ENCODE assay signal across 19 mouse cellular contexts in the genomic region with DNA sequence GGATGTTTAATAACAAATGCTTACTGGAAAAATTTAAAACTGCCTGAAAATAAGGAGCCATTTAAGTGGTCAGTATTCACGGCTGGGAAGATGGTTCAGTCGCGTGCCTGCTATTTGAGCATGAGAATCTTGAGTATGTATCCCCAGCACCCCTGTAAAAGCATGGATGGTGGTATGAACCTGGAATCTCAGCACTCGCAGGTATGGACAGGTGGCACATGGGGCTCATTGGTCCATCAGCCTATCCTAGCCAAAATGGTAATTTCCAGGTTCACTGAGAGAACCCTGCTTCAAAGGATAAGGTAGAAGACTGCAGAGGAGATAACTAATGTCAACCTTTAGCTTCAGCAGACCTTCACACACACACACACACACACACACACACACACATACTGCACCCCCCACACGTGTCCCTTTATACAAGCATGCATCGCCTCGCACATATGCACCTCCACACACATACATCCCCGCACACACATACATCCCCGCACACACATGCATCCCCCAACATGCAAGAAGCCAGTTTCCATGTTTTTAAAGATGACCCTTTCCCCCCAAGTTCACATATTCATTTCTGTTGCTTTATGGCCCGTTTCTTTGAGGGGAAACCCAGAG. TPM values are rescaled to one million over a fixed set of nuclear protein-coding genes. Genes with fewer than 3 reads are reported as not detected.
DNase-seq lines count a peak whose midpoint lies in the region; ATAC-seq and TF ChIP-seq lines count a peak whose summit lies in the region.
"Had no signal": no experiment of that assay in that cellular context is flagged by ENCODE, and none has a peak within 500 bp of the region (broad histone marks: within the 10 kb centered on the region; RNA-seq: fewer than 3 reads in every experiment).

No protein-coding gene starts in this region.

- TF ChIP-seq CTCF in liver, postnatal 0 days (IDR thresholded peaks at IDR 0.05; ENCODE audit: low read depth), result no peak
- TF ChIP-seq CTCF in midbrain, postnatal 0 days (IDR thresholded peaks at IDR 0.05), result no peak

- peaks cover 8% of the 10 kb centered on the region; the same call in 1 of the 2 replicates for H3K4me1 ChIP-seq in forebrain, embryonic 13.5 days
- peaks cover 22% of the 10 kb centered on the region for H3K4me1 ChIP-seq in forebrain, embryonic 10.5 days
- 0 out of 2 replicates have a peak, but pooled peaks cover 3% of the 10 kb centered on the region for H3K4me1 ChIP-seq in liver, postnatal 0 days (ENCODE audit: insufficient read depth)
- H3K4me1 ChIP-seq in liver, embryonic 12.5 days, result no peaks in the 10 kb centered on the region
- H3K4me1 ChIP-seq in midbrain, postnatal 0 days (ENCODE audit: insufficient read depth, low read length), result no peaks in the 10 kb centered on the region
- peaks cover 12% of the 10 kb centered on the region; the same call in 1 of the 2 replicates for H3K4me1 ChIP-seq in midbrain, embryonic 10.5 days
- H3K4me1 ChIP-seq in neural tube, embryonic 13.5 days (replicated peaks), result no peaks in the 10 kb centered on the region
- H3K4me1 ChIP-seq: neural tube, embryonic 12.5 days had no signal

- no peak overlapping the region for H3K27ac ChIP-seq in forebrain, embryonic 13.5 days
- H3K27ac ChIP-seq in forebrain, embryonic 10.5 days, result no peak overlapping the region
- H3K27ac ChIP-seq in liver, postnatal 0 days (ENCODE audit: low read depth), result no peak overlapping the region
- H3K27ac ChIP-seq in liver, embryonic 12.5 days, result no peak overlapping the region
- no peak overlapping the region for H3K27ac ChIP-seq in midbrain, postnatal 0 days (ENCODE audit: low read depth, low read length)
- no peak overlapping the region for H3K27ac ChIP-seq in midbrain, embryonic 10.5 days (replicated peaks)
- no peak overlapping the region for H3K27ac ChIP-seq in neural tube, embryonic 13.5 days (replicated peaks)
- H3K27ac ChIP-seq: heart, adult 2 months; heart, embryonic 15.5 days; neural tube, embryonic 12.5 days had no signal

- H3K9me3 ChIP-seq in forebrain, embryonic 13.5 days (replicated peaks), result no peaks in the 10 kb centered on the region
- no peaks in the 10 kb centered on the region for H3K9me3 ChIP-seq in forebrain, embryonic 10.5 days
- no peaks in the 10 kb centered on the region for H3K9me3 ChIP-seq in liver, postnatal 0 days (ENCODE audit: low read length)
- H3K9me3 ChIP-seq in liver, embryonic 12.5 days (replicated peaks), result no peaks in the 10 kb centered on the region
- H3K9me3 ChIP-seq in midbrain, postnatal 0 days (ENCODE audit: low read length), result no peaks in the 10 kb centered on the region
- H3K9me3 ChIP-seq in midbrain, embryonic 10.5 days (replicated peaks), result no peaks in the 10 kb centered on the region
- no peaks in the 10 kb centered on the region for H3K9me3 ChIP-seq in neural tube, embryonic 13.5 days
- H3K9me3 ChIP-seq: heart, embryonic 15.5 days; neural tube, embryonic 12.5 days had no signal

- WGBS in forebrain, embryonic 13.5 days, result 93% methylated on average over 10 of the region's 10 CpGs
- 95% methylated on average over 10 of the region's 10 CpGs for WGBS in forebrain, embryonic 10.5 days
- 81% methylated on average over 10 of the region's 10 CpGs for WGBS in liver, postnatal 0 days (ENCODE audit: insufficient replicate concordance)
- WGBS in liver, embryonic 12.5 days (ENCODE audit: insufficient replicate concordance), result 81% methylated on average over 10 of the region's 10 CpGs
- 92% methylated on average over 10 of the region's 10 CpGs for WGBS in midbrain, postnatal 0 days
- WGBS in midbrain, embryonic 10.5 days, result 91% methylated on average over 10 of the region's 10 CpGs
- WGBS in neural tube, embryonic 13.5 days, result 94% methylated on average over 10 of the region's 10 CpGs

- DNase-seq in forebrain, embryonic 10.5 days (ENCODE audit: extremely low spot score, low spot score), result no peak
- no peak for DNase-seq in liver, postnatal 0 days
- DNase-seq in midbrain, postnatal 0 days (ENCODE audit: low spot score), result no peak
- DNase-seq in midbrain, embryonic 10.5 days (ENCODE audit: low spot score), result no peak
- no peak for DNase-seq in cerebellum, adult 8-10 months

- no peak overlapping the region for H3K4me2 ChIP-seq in forebrain, embryonic 13.5 days
- H3K4me2 ChIP-seq in liver, postnatal 0 days (ENCODE audit: low read depth, low read length), result 0 out of 2 replicates have a peak overlapping the region, but pooled peaks have one; percentile 23
- H3K4me2 ChIP-seq in liver, embryonic 12.5 days, result no peak overlapping the region
- H3K4me2 ChIP-seq in midbrain, postnatal 0 days (ENCODE audit: low read depth, low read length, poor library complexity, severe bottlenecking), result no peak overlapping the region
- no peak overlapping the region for H3K4me2 ChIP-seq in neural tube, embryonic 13.5 days
- H3K4me2 ChIP-seq: heart, embryonic 15.5 days; neural tube, embryonic 12.5 days had no signal

- peak; percentile 41; the same call in 1 of the 2 replicates for ATAC-seq in forebrain, embryonic 13.5 days
- no peak for ATAC-seq in liver, postnatal 0 days
- ATAC-seq in liver, embryonic 12.5 days, result no peak; the same call in 1 of the 2 replicates
- ATAC-seq in midbrain, postnatal 0 days (ENCODE audit: low FRiP score), result 0 out of 2 replicates have a peak, but pooled peaks have one; percentile 14
- ATAC-seq in neural tube, embryonic 13.5 days (ENCODE audit: low read depth), result peak; percentile 32; the same call in 1 of the 2 replicates

- TF ChIP-seq EP300 in liver, postnatal 0 days (IDR thresholded peaks at IDR 0.05; ENCODE audit: low read depth), result no peak

- no peak overlapping the region for H3K4me3 ChIP-seq in forebrain, embryonic 13.5 days
- no peak overlapping the region for H3K4me3 ChIP-seq in forebrain, embryonic 10.5 days
- no peak overlapping the region for H3K4me3 ChIP-seq in liver, postnatal 0 days (ENCODE audit: low read depth, low read length)
- no peak overlapping the region for H3K4me3 ChIP-seq in liver, embryonic 12.5 days
- no peak overlapping the region for H3K4me3 ChIP-seq in midbrain, postnatal 0 days (ENCODE audit: low read depth, low read length)
- H3K4me3 ChIP-seq in midbrain, embryonic 10.5 days, result no peak overlapping the region
- no peak overlapping the region for H3K4me3 ChIP-seq in neural tube, embryonic 13.5 days
- H3K4me3 ChIP-seq: heart, adult 2 months; heart, embryonic 15.5 days; neural tube, embryonic 12.5 days had no signal

- no peaks in the 10 kb centered on the region for H3K27me3 ChIP-seq in forebrain, embryonic 13.5 days
- no peaks in the 10 kb centered on the region for H3K27me3 ChIP-seq in forebrain, embryonic 10.5 days (ENCODE audit: poor library complexity, severe bottlenecking)
- no peaks in the 10 kb centered on the region for H3K27me3 ChIP-seq in liver, postnatal 0 days (ENCODE audit: insufficient read depth, low read length)
- H3K27me3 ChIP-seq in liver, embryonic 12.5 days (replicated peaks), result no peaks in the 10 kb centered on the region
- H3K27me3 ChIP-seq in midbrain, postnatal 0 days (ENCODE audit: insufficient read depth, low read length), result no peaks in the 10 kb centered on the region
- H3K27me3 ChIP-seq in midbrain, embryonic 10.5 days (ENCODE audit: low read depth, poor library complexity, severe bottlenecking), result no peaks in the 10 kb centered on the region
- H3K27me3 ChIP-seq in neural tube, embryonic 13.5 days, result no peaks in the 10 kb centered on the region
- H3K27me3 ChIP-seq: heart, embryonic 15.5 days; neural tube, embryonic 12.5 days had no signal

- peaks cover 28% of the 10 kb centered on the region for H3K36me3 ChIP-seq in forebrain, embryonic 13.5 days (ENCODE audit: poor library complexity, severe bottlenecking)
- H3K36me3 ChIP-seq in forebrain, embryonic 10.5 days (replicated peaks), result peaks cover 53% of the 10 kb centered on the region
- H3K36me3 ChIP-seq in liver, postnatal 0 days (replicated peaks; ENCODE audit: insufficient read depth, low read length), result peaks cover 4% of the 10 kb centered on the region
- H3K36me3 ChIP-seq in liver, embryonic 12.5 days, result no peaks in the 10 kb centered on the region
- H3K36me3 ChIP-seq in midbrain, postnatal 0 days (ENCODE audit: insufficient read depth, low read length), result peaks cover 21% of the 10 kb centered on the region
- peaks cover 73% of the 10 kb centered on the region for H3K36me3 ChIP-seq in midbrain, embryonic 10.5 days
- H3K36me3 ChIP-seq in neural tube, embryonic 13.5 days, result peaks cover 38% of the 10 kb centered on the region
- H3K36me3 ChIP-seq: heart, embryonic 15.5 days had no signal

- H3K9ac ChIP-seq in forebrain, embryonic 13.5 days, result no peak overlapping the region
- no peak overlapping the region for H3K9ac ChIP-seq in liver, postnatal 0 days (replicated peaks)
- no peak overlapping the region for H3K9ac ChIP-seq in liver, embryonic 12.5 days
- no peak overlapping the region for H3K9ac ChIP-seq in midbrain, postnatal 0 days (replicated peaks; ENCODE audit: low read length, poor library complexity, severe bottlenecking)
- no peak overlapping the region for H3K9ac ChIP-seq in neural tube, embryonic 13.5 days
- H3K9ac ChIP-seq: heart, embryonic 15.5 days; neural tube, embryonic 12.5 days had no signal

RNA-seq across cellular contexts. Expression of gene Mpeg1, which starts 5.1 kb away (rescaled TPM):
- polyA plus RNA-seq in forebrain, embryonic 13.5 days (2015; fragmentation: Nextera tagmentation; extraction: Ambion mirVana), result 0.30 and 0.48 TPM in 2 replicates
- 0.11 and 0.17 TPM in 2 replicates for polyA plus RNA-seq in forebrain, embryonic 10.5 days (2016; fragmentation: Nextera tagmentation; extraction: Ambion mirVana)
- polyA plus RNA-seq in liver, postnatal 0 days (2015; fragmentation: Nextera tagmentation; extraction: Ambion mirVana), result 3.5 and 3.8 TPM in 2 replicates
- polyA plus RNA-seq in liver, embryonic 12.5 days (2016; fragmentation: Nextera tagmentation; extraction: Ambion mirVana), result 0.63 and 0.76 TPM in 2 replicates
- total RNA-seq in midbrain, postnatal 0 days (2014; rRNA removed), result 2.7 and 4.2 TPM in 2 replicates
- 0.83 and 0.88 TPM in 2 replicates for polyA plus RNA-seq in midbrain, postnatal 0 days (2015; fragmentation: Nextera tagmentation; extraction: Ambion mirVana)
- 0.19 and 0.40 TPM in 2 replicates for polyA plus RNA-seq in midbrain, embryonic 10.5 days (2016; fragmentation: Nextera tagmentation; extraction: Ambion mirVana)
- 0.54 and 0.89 TPM in 2 replicates for polyA plus RNA-seq in neural tube, embryonic 13.5 days (2015; fragmentation: Nextera tagmentation; extraction: Ambion mirVana)

RNA-seq across cellular contexts. Expression of gene Dtx4, which starts 35.6 kb away (rescaled TPM):
- 16.9 and 20.0 TPM in 2 replicates for polyA plus RNA-seq in forebrain, embryonic 13.5 days (2015; fragmentation: Nextera tagmentation; extraction: Ambion mirVana)
- 31.7 and 34.3 TPM in 2 replicates for polyA plus RNA-seq in forebrain, embryonic 10.5 days (2016; fragmentation: Nextera tagmentation; extraction: Ambion mirVana)
- 1.8 and 2.1 TPM in 2 replicates for polyA plus RNA-seq in liver, postnatal 0 days (2015; fragmentation: Nextera tagmentation; extraction: Ambion mirVana)
- 2.7 and 2.9 TPM in 2 replicates for polyA plus RNA-seq in liver, embryonic 12.5 days (2016; fragmentation: Nextera tagmentation; extraction: Ambion mirVana)
- 57.5 and 63.1 TPM in 2 replicates for total RNA-seq in midbrain, postnatal 0 days (2014; rRNA removed)
- 24.3 and 26.3 TPM in 2 replicates for polyA plus RNA-seq in midbrain, postnatal 0 days (2015; fragmentation: Nextera tagmentation; extraction: Ambion mirVana)
- 54.9 and 59.2 TPM in 2 replicates for polyA plus RNA-seq in midbrain, embryonic 10.5 days (2016; fragmentation: Nextera tagmentation; extraction: Ambion mirVana)
- polyA plus RNA-seq in neural tube, embryonic 13.5 days (2015; fragmentation: Nextera tagmentation; extraction: Ambion mirVana), result 34.2 and 35.5 TPM in 2 replicates

RNA-seq across cellular contexts. Expression of gene Pfpl, which starts 37.9 kb away (rescaled TPM):
- not detected in 2 replicates for polyA plus RNA-seq in forebrain, embryonic 13.5 days (2015; fragmentation: Nextera tagmentation; extraction: Ambion mirVana)
- polyA plus RNA-seq in forebrain, embryonic 10.5 days (2016; fragmentation: Nextera tagmentation; extraction: Ambion mirVana), result not detected in 2 replicates
- polyA plus RNA-seq in liver, postnatal 0 days (2015; fragmentation: Nextera tagmentation; extraction: Ambion mirVana), result not detected in 2 replicates
- not detected in 2 replicates for polyA plus RNA-seq in liver, embryonic 12.5 days (2016; fragmentation: Nextera tagmentation; extraction: Ambion mirVana)
- total RNA-seq in midbrain, postnatal 0 days (2014; rRNA removed), result not detected in 2 replicates
- not detected in 2 replicates for polyA plus RNA-seq in midbrain, postnatal 0 days (2015; fragmentation: Nextera tagmentation; extraction: Ambion mirVana)
- not detected in 2 replicates for polyA plus RNA-seq in midbrain, embryonic 10.5 days (2016; fragmentation: Nextera tagmentation; extraction: Ambion mirVana)
- polyA plus RNA-seq in neural tube, embryonic 13.5 days (2015; fragmentation: Nextera tagmentation; extraction: Ambion mirVana), result 0.08 TPM in 1 of 2 replicates, not detected in the other
- total RNA-seq: adrenal gland, adult 18-20 months; gastrocnemius, postnatal 10 days; heart, adult 2 months; layer of hippocampus, postnatal 14 days had no signal
- polyA plus RNA-seq: frontal cortex, adult 2 months; heart, adult 2 months; heart, embryonic 15.5 days; limb, embryonic 14.5 days; liver, embryonic 16.5 days; neural tube, embryonic 12.5 days had no signal

RNA-seq across cellular contexts. Expression of gene Olfr1441, which starts 48.4 kb away (rescaled TPM):
- polyA plus RNA-seq in forebrain, embryonic 13.5 days (2015; fragmentation: Nextera tagmentation; extraction: Ambion mirVana), result not detected in 2 replicates
- not detected in 2 replicates for polyA plus RNA-seq in forebrain, embryonic 10.5 days (2016; fragmentation: Nextera tagmentation; extraction: Ambion mirVana)
- polyA plus RNA-seq in liver, postnatal 0 days (2015; fragmentation: Nextera tagmentation; extraction: Ambion mirVana), result not detected in 2 replicates
- not detected in 2 replicates for polyA plus RNA-seq in liver, embryonic 12.5 days (2016; fragmentation: Nextera tagmentation; extraction: Ambion mirVana)
- not detected in 2 replicates for total RNA-seq in midbrain, postnatal 0 days (2014; rRNA removed)
- polyA plus RNA-seq in midbrain, postnatal 0 days (2015; fragmentation: Nextera tagmentation; extraction: Ambion mirVana), result not detected in 2 replicates
- not detected in 2 replicates for polyA plus RNA-seq in midbrain, embryonic 10.5 days (2016; fragmentation: Nextera tagmentation; extraction: Ambion mirVana)
- polyA plus RNA-seq in neural tube, embryonic 13.5 days (2015; fragmentation: Nextera tagmentation; extraction: Ambion mirVana), result not detected in 2 replicates
- total RNA-seq: adrenal gland, adult 18-20 months; gastrocnemius, postnatal 10 days; heart, adult 2 months; layer of hippocampus, postnatal 14 days; left cerebral cortex, postnatal 10 days had no signal
- polyA plus RNA-seq: frontal cortex, adult 2 months; heart, adult 2 months; heart, embryonic 15.5 days; limb, embryonic 14.5 days; liver, embryonic 16.5 days; neural tube, embryonic 12.5 days; testis, adult 2 months had no signal

Comparison
In these comparisons a context has a peak if more than half of its experiments do, and no peak if none do; other contexts are left out.
1. ATAC-seq: peak in forebrain, embryonic 13.5 days (single experiment), midbrain, postnatal 0 days (single experiment) and neural tube, embryonic 13.5 days (single experiment); none in liver, postnatal 0 days (single experiment) and liver, embryonic 12.5 days (single experiment).